Comparison of ENCODE assay signal across 10 mouse cellular contexts in genomic region chr1:190171750-190172149, GRCm38 (mm10). TPM values are rescaled to one million over a fixed set of nuclear protein-coding genes. Genes with fewer than 3 reads are reported as not detected.
A peak's percentile ranks its signal among the peaks of the same experiment; 100 is the strongest.
DNase-seq lines count a peak whose midpoint lies in the region; ATAC-seq lines count a peak whose summit lies in the region.
"Had no signal": no experiment of that assay in that cellular context is flagged by ENCODE, and none has a peak within 500 bp of the region (broad histone marks: within the 10 kb centered on the region; RNA-seq: fewer than 3 reads in every experiment).

No protein-coding gene starts in this region.

- peak overlapping the region; percentile 89 for H3K9ac ChIP-seq in heart, embryonic 13.5 days
- no peak overlapping the region for H3K9ac ChIP-seq in hindbrain, embryonic 14.5 days
- H3K9ac ChIP-seq in midbrain, embryonic 13.5 days (replicated peaks): no peak overlapping the region
- H3K9ac ChIP-seq: embryonic facial prominence, embryonic 13.5 days had no signal

- no peaks in the 10 kb centered on the region for H3K9me3 ChIP-seq in heart, embryonic 13.5 days
- no peaks in the 10 kb centered on the region for H3K9me3 ChIP-seq in embryonic facial prominence, embryonic 10.5 days
- no peaks in the 10 kb centered on the region for H3K9me3 ChIP-seq in hindbrain, embryonic 14.5 days (ENCODE audit: control insufficient read depth, low read length)
- no peaks in the 10 kb centered on the region for H3K9me3 ChIP-seq in midbrain, embryonic 13.5 days
- H3K9me3 ChIP-seq: embryonic facial prominence, embryonic 13.5 days had no signal

- H3K4me3 ChIP-seq in heart, embryonic 13.5 days: peak overlapping the region; percentile 74
- H3K4me3 ChIP-seq in embryonic facial prominence, embryonic 10.5 days: 0 out of 2 replicates have a peak overlapping the region, but pooled peaks have one; percentile 5
- H3K4me3 ChIP-seq in hindbrain, embryonic 14.5 days (replicated peaks; ENCODE audit: low read length): 0 out of 2 replicates have a peak overlapping the region, but pooled peaks have one; percentile 54
- peak overlapping the region; percentile 71 for H3K4me3 ChIP-seq in midbrain, embryonic 13.5 days (replicated peaks)

- peak overlapping the region; percentile 96; the same call in 1 of the 2 replicates for H3K27ac ChIP-seq in heart, embryonic 13.5 days (replicated peaks)
- no peak overlapping the region for H3K27ac ChIP-seq in embryonic facial prominence, embryonic 10.5 days (replicated peaks)
- no peak overlapping the region for H3K27ac ChIP-seq in hindbrain, embryonic 14.5 days
- H3K27ac ChIP-seq in midbrain, embryonic 13.5 days: no peak overlapping the region
- H3K27ac ChIP-seq: embryonic facial prominence, embryonic 13.5 days had no signal

- peaks cover 60% of the 10 kb centered on the region for H3K4me1 ChIP-seq in heart, embryonic 13.5 days
- H3K4me1 ChIP-seq in embryonic facial prominence, embryonic 10.5 days: peaks cover 65% of the 10 kb centered on the region
- H3K4me1 ChIP-seq in hindbrain, embryonic 14.5 days (replicated peaks; ENCODE audit: control insufficient read depth, insufficient read depth, low read length): peaks cover 17% of the 10 kb centered on the region
- peaks cover 67% of the 10 kb centered on the region for H3K4me1 ChIP-seq in midbrain, embryonic 13.5 days (replicated peaks)

- peaks cover 46% of the 10 kb centered on the region for H3K27me3 ChIP-seq in heart, embryonic 13.5 days (replicated peaks)
- H3K27me3 ChIP-seq in embryonic facial prominence, embryonic 10.5 days (replicated peaks; ENCODE audit: low read depth, poor library complexity, severe bottlenecking): peaks cover 92% of the 10 kb centered on the region
- H3K27me3 ChIP-seq in hindbrain, embryonic 14.5 days (ENCODE audit: control insufficient read depth, insufficient read depth, low read length): peaks cover 47% of the 10 kb centered on the region
- peaks cover 50% of the 10 kb centered on the region for H3K27me3 ChIP-seq in midbrain, embryonic 13.5 days

- no peak for DNase-seq in heart, adult 8-10 months (ENCODE audit: low spot score)
- DNase-seq in embryonic facial prominence, embryonic 10.5 days (ENCODE audit: low spot score): no peak
- DNase-seq in hindbrain, embryonic 14.5 days (ENCODE audit: low spot score): no peak
- no peak for DNase-seq in layer of hippocampus, postnatal 36 days
- DNase-seq in layer of hippocampus, adult 18-20 months (ENCODE audit: low spot score in 2 of 2): no peak

- no peak for ATAC-seq in heart, embryonic 13.5 days (ENCODE audit: extremely low read depth, insufficient number of reproducible peaks, low FRiP score, low TSS enrichment)
- ATAC-seq in hindbrain, embryonic 14.5 days (ENCODE audit: low FRiP score): no peak
- ATAC-seq in midbrain, embryonic 13.5 days: no peak
- ATAC-seq in megakaryocyte, adult 5-6 weeks (ENCODE audit: poor library complexity, severe bottlenecking): no peak

- H3K36me3 ChIP-seq in heart, embryonic 13.5 days: no peaks in the 10 kb centered on the region
- H3K36me3 ChIP-seq in embryonic facial prominence, embryonic 10.5 days (replicated peaks): no peaks in the 10 kb centered on the region
- no peaks in the 10 kb centered on the region for H3K36me3 ChIP-seq in hindbrain, embryonic 14.5 days (replicated peaks; ENCODE audit: control insufficient read depth, insufficient read depth)
- H3K36me3 ChIP-seq in midbrain, embryonic 13.5 days: no peaks in the 10 kb centered on the region
- H3K36me3 ChIP-seq: embryonic facial prominence, embryonic 13.5 days had no signal

- peak overlapping the region; percentile 78 for H3K4me2 ChIP-seq in heart, embryonic 13.5 days
- H3K4me2 ChIP-seq in hindbrain, embryonic 14.5 days (replicated peaks): peak overlapping the region; percentile 77
- peak overlapping the region; percentile 90 for H3K4me2 ChIP-seq in midbrain, embryonic 13.5 days (replicated peaks)

- WGBS in heart, embryonic 13.5 days: 1% methylated on average over 12 of the region's 12 CpGs
- WGBS in embryonic facial prominence, embryonic 10.5 days: under 1% methylated on average over 12 of the region's 12 CpGs
- WGBS in hindbrain, embryonic 14.5 days: under 1% methylated on average over 12 of the region's 12 CpGs
- WGBS in midbrain, embryonic 13.5 days: under 1% methylated on average over 12 of the region's 12 CpGs

RNA-seq across cellular contexts. Expression of gene Prox1, which starts 1.2 kb away (rescaled TPM):
- polyA plus RNA-seq in heart, embryonic 13.5 days (2015; fragmentation: Nextera tagmentation; extraction: Ambion mirVana): 16.0 and 17.5 TPM in 2 replicates
- total RNA-seq in heart, adult 8-10 months (2022): 10 to 100 TPM; 42.2 to 58.7 (median 51.7) TPM
- polyA plus RNA-seq in embryonic facial prominence, embryonic 10.5 days (2016; fragmentation: Nextera tagmentation; extraction: Ambion mirVana): 3.0 and 3.9 TPM in 2 replicates
- 9.6 and 9.7 TPM in 2 replicates for polyA plus RNA-seq in hindbrain, embryonic 14.5 days (2014; fragmentation: Nextera tagmentation; extraction: Ambion mirVana)
- polyA plus RNA-seq in midbrain, embryonic 13.5 days (2015; fragmentation: Nextera tagmentation; extraction: Ambion mirVana): 9.7 and 12.1 TPM in 2 replicates
- total RNA-seq in layer of hippocampus, postnatal 36 days (2021): 100 to 1,000 TPM in 1 of 2 experiments, 10 to 100 TPM in 1; 94.4 to 114 TPM
- 10 to 100 TPM; 77.4 to 83.6 TPM for total RNA-seq in layer of hippocampus, adult 18-20 months (2021)
- total RNA-seq in megakaryocyte, adult 5-6 weeks (2015): not detected in 2 replicates
- total RNA-seq in megakaryocyte, adult 5-6 weeks (2017): not detected in 2 replicates
- total RNA-seq: hematopoietic stem cell, adult 5-6 weeks had no signal

Comparison
In these comparisons a context has a peak if more than half of its experiments do, and no peak if none do; other contexts are left out.
1. H3K4me3 ChIP-seq: peak in every context shown above with its lines; median percentile 74 in heart, embryonic 13.5 days; 71 in midbrain, embryonic 13.5 days; 54 in hindbrain, embryonic 14.5 days; 5 in embryonic facial prominence, embryonic 10.5 days.
2. RNA of gene Prox1, which starts 1.2 kb away (total RNA-seq): 94.4 to 114 TPM in layer of hippocampus, postnatal 36 days, 77.4 to 83.6 TPM in layer of hippocampus, adult 18-20 months and 42.2 to 58.7 TPM in heart, adult 8-10 months; not detected in megakaryocyte, adult 5-6 weeks; every median in the first group is over 10 times any median in the second.
3. Peak in every context shown above with its lines, with median percentiles within 50 percentile points of each other: H3K4me2 ChIP-seq.